Mouse (Mus musculus) embryonic facial prominence, embryonic 15.5 days (tissue): ENCODE data around the gene Ddr1. TPM values are rescaled to one million over a fixed set of nuclear protein-coding genes. Genes with fewer than 3 reads are reported as not detected.
"Not testable (repeated sequence)": the region's sequence is repeated elsewhere in the genome, so short reads cannot be mapped to it uniquely, and the experiment has no call there.

ENCODE experiments used
- ATAC-seq: fragments of 200-750 bp; cut with Nextera tagmentation; 2 replicates; pipeline ENCODE4 v1.8.0; 2017; ENCODE audit warnings: low read depth, moderate TSS enrichment; ENCODE audit not compliant: insufficient number of reproducible peaks, low FRiP score, low TSS enrichment
- H3K27ac ChIP-seq: fragments of 300-500 bp; sonication (generic); replicated peaks from 2 replicates; pipeline ENCODE4 v1.5.1; 2015; ENCODE audit warnings: mild to moderate bottlenecking, inconsistent platforms
- H3K27me3 ChIP-seq: fragments of 300-500 bp; sonication (generic); 2 replicates; pipeline ENCODE4 v1.6.1; 2015; ENCODE audit warnings: inconsistent platforms
- H3K36me3 ChIP-seq: fragments of 300-500 bp; sonication (generic); 2 replicates; pipeline ENCODE4 v1.6.1; 2015; ENCODE audit warnings: mild to moderate bottlenecking, inconsistent platforms
- H3K4me1 ChIP-seq: fragments of 300-500 bp; sonication (generic); 2 replicates; pipeline ENCODE4 v1.6.1; 2015; ENCODE audit warnings: inconsistent platforms
- H3K4me2 ChIP-seq: fragments of 300-500 bp; sonication (generic); replicated peaks from 2 replicates; pipeline ENCODE4 v1.6.1; 2015; ENCODE audit warnings: mild to moderate bottlenecking, inconsistent platforms
- H3K4me3 ChIP-seq: fragments of 300-500 bp; sonication (generic); replicated peaks from 2 replicates; pipeline ENCODE4 v1.5.1; 2015; ENCODE audit warnings: mild to moderate bottlenecking, inconsistent platforms
- H3K9ac ChIP-seq: fragments of 300-500 bp; sonication (generic); 2 replicates; pipeline ENCODE4 v1.6.1; 2015; ENCODE audit warnings: inconsistent platforms
- H3K9me3 ChIP-seq: fragments of 300-500 bp; sonication (generic); replicated peaks from 2 replicates; pipeline ENCODE4 v1.6.1; 2016; ENCODE audit warnings: inconsistent platforms
- WGBS: fragments of 180-500 bp; shearing (Covaris S2); methylation state at CpG from one replicate; pipeline ENCODE4 v1.1.7; 2015; 5-methylcytosine and 5-hydroxymethylcytosine counted together
- polyA plus RNA-seq: library from polyadenylated mRNA; unstranded; fragments of >200 nt; fragmentation: Nextera tagmentation; extraction: Ambion mirVana; gene quantifications from 2 replicates; pipeline ENCODE4 v1.2.1, GENCODE M21; 2015

Gene Ddr1
- polyA plus RNA-seq, 1 experiment from 2014 or later: 100 TPM

GRCm38 (mm10) chr17:35736280-35736960, 32.0 kb upstream of the Ddr1 start:
- ATAC-seq: no peak
- 31% methylated on average over 12 of the region's 12 CpGs for WGBS

GRCm38 (mm10) chr17:35734478-35734877, 30.1 kb upstream of the Ddr1 start:
- Histone ChIP-seq H3K9ac (no peak overlapping the region), H3K4me3 (no peak overlapping the region), H3K9me3 (no peaks in the 10 kb centered on the region), H3K27me3 (peaks cover 7% of the 10 kb centered on the region; the same call in 1 of the 2 replicates), H3K4me1 (peaks cover 19% of the 10 kb centered on the region), H3K4me2 (no peak overlapping the region), H3K27ac (no peak overlapping the region), H3K36me3 (no peaks in the 10 kb centered on the region)
- no peak for ATAC-seq
- WGBS: 71% methylated on average over 2 of the region's 2 CpGs

More at GRCm38 (mm10) chr17:35736280-35736960, 32.0 kb upstream of the Ddr1 start:
- Histone ChIP-seq H3K4me3 (no peak overlapping the region), H3K9me3 (no peaks in the 10 kb centered on the region), H3K9ac (no peak overlapping the region), H3K27me3 (peaks cover 7% of the 10 kb centered on the region; the same call in 1 of the 2 replicates), H3K27ac (no peak overlapping the region), H3K4me2 (no peak overlapping the region), H3K4me1 (peaks cover 16% of the 10 kb centered on the region), H3K36me3 (no peaks in the 10 kb centered on the region)

GRCm38 (mm10) chr17:35733398-35733797, 29.0 kb upstream of the Ddr1 start:
- H3K4me2 ChIP-seq: no peak overlapping the region
- no peaks in the 10 kb centered on the region for H3K27me3 ChIP-seq
- no peak overlapping the region for H3K4me3 ChIP-seq
- no peak overlapping the region for H3K9ac ChIP-seq
- WGBS: 91% methylated on average over 2 of the region's 2 CpGs
- H3K9me3 ChIP-seq: no peaks in the 10 kb centered on the region
- ATAC-seq: no peak
- H3K36me3 ChIP-seq: no peaks in the 10 kb centered on the region
- peaks cover 18% of the 10 kb centered on the region for H3K4me1 ChIP-seq
- H3K27ac ChIP-seq: no peak overlapping the region

- WGBS: 41% methylated on average over 10 of the region's 10 CpGs
- no peak for ATAC-seq
Observed at GRCm38 (mm10) chr17:35731431-35732145, 27.2 kb upstream of the Ddr1 start.

GRCm38 (mm10) chr17:35730112-35730511, 25.7 kb upstream of the Ddr1 start:
- H3K4me3 ChIP-seq, ATAC-seq, H3K9me3 ChIP-seq, H3K9ac ChIP-seq, H3K4me2 ChIP-seq, H3K36me3 ChIP-seq, H3K27me3 ChIP-seq, H3K27ac ChIP-seq: not testable (repeated sequence)
- peaks cover 22% of the 10 kb centered on the region for H3K4me1 ChIP-seq
- 73% methylated on average over 3 of the region's 3 CpGs for WGBS

More at GRCm38 (mm10) chr17:35731431-35732145, 27.2 kb upstream of the Ddr1 start:
- Histone ChIP-seq H3K9me3 (no peaks in the 10 kb centered on the region), H3K4me3 (no peak overlapping the region), H3K27me3 (0 out of 2 replicates have a peak, but pooled peaks cover 2% of the 10 kb centered on the region), H3K36me3 (no peaks in the 10 kb centered on the region), H3K4me1 (peaks cover 20% of the 10 kb centered on the region), H3K4me2 (no peak overlapping the region), H3K27ac (0 out of 2 replicates have a peak overlapping the region, but pooled peaks have one; percentile 14), H3K9ac (no peak overlapping the region)

- no peaks in the 10 kb centered on the region for H3K36me3 ChIP-seq
- 75% methylated on average over 4 of the region's 4 CpGs for WGBS
- ATAC-seq: no peak
- H3K4me1 ChIP-seq: peaks cover 22% of the 10 kb centered on the region
- H3K4me2 ChIP-seq: no peak overlapping the region
- H3K9me3 ChIP-seq: no peaks in the 10 kb centered on the region
- no peak overlapping the region for H3K27ac ChIP-seq
- H3K9ac ChIP-seq: no peak overlapping the region
- H3K27me3 ChIP-seq: 0 out of 2 replicates have a peak, but pooled peaks cover 2% of the 10 kb centered on the region
- no peak overlapping the region for H3K4me3 ChIP-seq
Observed at GRCm38 (mm10) chr17:35728821-35729220, 24.4 kb upstream of the Ddr1 start.

GRCm38 (mm10) chr17:35727471-35728205, 23.2 kb upstream of the Ddr1 start:
- 29% methylated on average over 10 of the region's 10 CpGs for WGBS
- Histone ChIP-seq H3K27me3 (0 out of 2 replicates have a peak, but pooled peaks cover 2% of the 10 kb centered on the region), H3K4me3 (no peak overlapping the region), H3K36me3 (no peaks in the 10 kb centered on the region), H3K4me1 (peaks cover 22% of the 10 kb centered on the region), H3K9me3 (no peaks in the 10 kb centered on the region), H3K4me2 (no peak overlapping the region), H3K27ac (no peak overlapping the region), H3K9ac (no peak overlapping the region)
- no peak for ATAC-seq

- Histone ChIP-seq H3K4me3 (no peak overlapping the region), H3K27ac (no peak overlapping the region), H3K27me3 (0 out of 2 replicates have a peak, but pooled peaks cover 2% of the 10 kb centered on the region), H3K36me3 (no peaks in the 10 kb centered on the region), H3K9ac (no peak overlapping the region), H3K9me3 (no peaks in the 10 kb centered on the region), H3K4me2 (no peak overlapping the region), H3K4me1 (peaks cover 24% of the 10 kb centered on the region)
- no peak for ATAC-seq
- WGBS: 45% methylated on average over 7 of the region's 7 CpGs
Observed at GRCm38 (mm10) chr17:35727028-35727427, 22.6 kb upstream of the Ddr1 start.

- H3K27me3 ChIP-seq: 0 out of 2 replicates have a peak, but pooled peaks cover 2% of the 10 kb centered on the region
- peaks cover 27% of the 10 kb centered on the region for H3K4me1 ChIP-seq
- H3K4me3 ChIP-seq: peak overlapping the region; percentile 28
- 29% methylated on average over 21 of the region's 21 CpGs for WGBS
- H3K4me2 ChIP-seq: peak overlapping the region; percentile 31; the same call in 1 of the 2 replicates
- no peak overlapping the region for H3K9ac ChIP-seq
- H3K9me3 ChIP-seq: no peaks in the 10 kb centered on the region
- H3K36me3 ChIP-seq: no peaks in the 10 kb centered on the region
- ATAC-seq: peak; percentile 71
- H3K27ac ChIP-seq: 0 out of 2 replicates have a peak overlapping the region, but pooled peaks have one; percentile 48
Observed at GRCm38 (mm10) chr17:35725286-35726232, 21.1 kb upstream of the Ddr1 start.

- H3K27me3 ChIP-seq: 0 out of 2 replicates have a peak, but pooled peaks cover under 1% of the 10 kb centered on the region
- H3K9me3 ChIP-seq: no peaks in the 10 kb centered on the region
- H3K4me2 ChIP-seq: no peak overlapping the region
- H3K27ac ChIP-seq: no peak overlapping the region
- 50% methylated on average over 8 of the region's 8 CpGs for WGBS
- ATAC-seq: no peak
- peaks cover 32% of the 10 kb centered on the region for H3K4me1 ChIP-seq
- no peak overlapping the region for H3K4me3 ChIP-seq
- H3K9ac ChIP-seq: no peak overlapping the region
- no peaks in the 10 kb centered on the region for H3K36me3 ChIP-seq
Observed at GRCm38 (mm10) chr17:35721676-35722075, 17.3 kb upstream of the Ddr1 start.
